Mouse (Mus musculus): ENCODE measurements around the gene Apc2. TPM values are rescaled to one million over a fixed set of nuclear protein-coding genes. Genes with fewer than 3 reads are reported as not detected.
"Not testable (repeated sequence)": the region's sequence is repeated elsewhere in the genome, so short reads cannot be mapped to it uniquely, and the experiment has no call there.

The Apc2 gene
- 1.4 and 3.2 TPM in 2 replicates for total RNA-seq (2021)
- long read RNA-seq, partial matches to known transcripts: 0 of 4 reads
- long read RNA-seq, other reads (novel, unspliced or antisense): 4 of 4 reads

- peak; percentile 75 for DNase-seq
These were observed at the start of gene Apc2 for GRCm38 (mm10) chr10:80295618-80296425. Apc2 (plus strand) TSS chr10:80295977.

DNA sequence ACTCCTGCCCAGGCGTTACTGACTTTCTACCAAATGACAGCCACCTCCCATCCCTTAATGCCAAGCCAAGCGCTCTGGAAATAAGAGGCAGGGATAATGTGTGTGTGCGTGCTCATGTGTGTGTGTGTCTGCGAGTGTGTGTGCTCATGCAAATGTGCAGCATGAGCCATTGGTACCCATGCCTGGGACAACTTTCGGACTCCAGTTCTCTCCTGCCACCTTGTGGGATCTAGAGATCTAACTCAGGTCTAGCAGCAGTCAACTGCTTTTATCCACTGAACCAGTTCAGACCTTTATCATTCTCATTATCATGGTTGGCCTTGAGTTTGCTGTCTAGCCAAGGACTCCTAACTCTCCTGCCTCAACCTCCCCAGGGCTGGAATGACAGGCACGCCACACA, 47.9 kb upstream of the Apc2 start:
- DNase-seq: no peak

GRCm38 (mm10) chr10:80248437-80248836, 47.3 kb upstream of the Apc2 start:
- not testable (repeated sequence) for DNase-seq

DNA sequence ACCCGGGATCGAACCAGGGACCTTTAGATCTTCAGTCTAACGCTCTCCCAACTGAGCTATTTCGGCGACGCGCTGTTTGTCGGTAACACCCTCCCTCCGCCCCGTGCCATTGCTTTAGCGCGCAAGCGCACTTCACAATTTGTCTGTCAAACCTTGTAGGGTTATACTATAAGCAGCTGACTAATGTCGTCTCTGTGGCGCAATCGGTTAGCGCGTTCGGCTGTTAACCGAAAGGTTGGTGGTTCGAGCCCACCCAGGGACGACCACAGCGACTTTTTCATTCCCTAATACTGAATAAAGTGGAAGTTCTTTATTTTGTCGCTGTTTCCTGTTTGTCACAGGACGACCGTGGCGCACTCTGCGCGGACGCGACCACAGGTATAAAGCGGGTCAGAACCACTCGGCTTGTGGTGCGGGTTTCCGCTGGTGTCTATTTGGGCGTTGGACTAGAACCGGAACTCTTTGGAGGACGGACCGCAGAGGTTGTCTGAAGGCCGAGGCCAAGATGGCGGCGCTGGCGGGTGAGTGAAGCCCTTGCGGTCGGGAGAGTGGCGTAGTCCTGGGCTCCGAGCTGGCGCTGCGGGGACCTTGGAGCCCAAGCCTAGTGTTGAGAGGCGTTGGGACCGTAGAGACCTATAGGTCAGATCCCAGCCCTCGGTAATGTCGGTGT, 46.7 kb upstream of the Apc2 start, which contains the start of gene Ndufs7:
Gene Ndufs7, plus strand, starts transcription at position 151 of the 670 bp plus-strand sequence.
- DNase-seq: peak; percentile 86

DNA sequence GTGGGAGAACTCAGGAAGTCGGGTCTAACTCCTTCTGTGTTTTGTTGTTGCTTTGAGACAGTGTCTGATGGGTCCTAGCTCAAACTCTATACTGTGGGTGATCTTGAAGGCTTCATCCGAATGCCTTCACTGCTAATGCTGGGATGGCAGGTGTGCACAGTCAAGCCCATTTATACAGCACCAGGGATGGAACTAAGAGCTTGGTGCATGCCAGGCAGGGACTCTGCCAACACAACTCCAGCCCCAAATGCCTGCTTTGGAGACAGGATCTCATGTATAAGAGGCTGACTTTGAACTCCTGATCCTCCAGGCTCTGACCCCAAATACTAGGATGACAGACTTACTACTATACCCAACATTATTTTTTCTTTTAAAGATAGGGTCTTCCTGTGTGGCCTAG, 45.7 kb upstream of the Apc2 start:
- no peak for DNase-seq

GRCm38 (mm10) chr10:80250573-80250972, 45.2 kb upstream of the Apc2 start:
- DNase-seq: no peak

DNA sequence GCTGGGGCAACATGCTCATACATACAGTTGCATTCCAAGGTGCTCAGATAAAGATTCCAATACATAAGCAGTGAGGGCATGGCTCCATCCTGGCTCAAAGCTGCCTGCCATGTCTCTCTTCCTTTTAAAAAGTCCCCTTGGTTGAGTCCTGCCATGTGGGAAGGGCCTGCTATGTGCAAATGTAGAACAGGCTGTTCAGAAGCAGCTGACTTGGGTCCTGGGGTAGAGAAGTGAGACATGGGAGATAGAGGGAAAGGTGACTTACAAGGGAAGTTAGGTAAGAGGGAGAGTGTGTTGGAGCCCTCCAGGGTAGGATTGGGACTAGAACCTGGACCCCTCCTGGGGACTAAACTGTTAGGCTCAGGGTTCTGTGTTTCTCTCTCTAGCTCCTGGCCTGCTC, 43.8 kb upstream of the Apc2 start:
- DNase-seq: no peak

- no peak for DNase-seq
These were observed 43.1 kb upstream of the Apc2 start for GRCm38 (mm10) chr10:80252493-80253274.

DNA sequence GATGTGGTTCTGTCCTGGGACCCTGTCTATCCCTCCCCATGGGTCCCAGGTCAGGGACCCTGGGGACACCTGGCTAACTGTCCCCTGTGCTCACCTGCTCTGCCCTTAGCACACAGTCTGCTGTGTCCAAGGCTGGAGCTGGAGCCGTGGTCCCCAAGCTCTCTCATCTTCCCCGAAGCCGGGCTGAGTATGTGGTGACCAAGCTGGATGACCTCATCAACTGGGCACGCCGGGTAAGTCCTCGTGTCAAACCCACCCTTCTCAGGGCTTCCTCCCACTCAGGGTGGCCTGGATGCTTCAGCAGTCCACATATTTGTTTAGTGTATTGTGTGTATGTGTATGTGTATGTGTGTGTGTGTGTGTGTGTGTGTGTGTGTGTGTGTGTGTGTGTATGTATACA, 42.2 kb upstream of the Apc2 start:
- no peak for DNase-seq

- DNase-seq: no peak
These were observed 41.2 kb upstream of the Apc2 start for GRCm38 (mm10) chr10:80254331-80255297.

DNA sequence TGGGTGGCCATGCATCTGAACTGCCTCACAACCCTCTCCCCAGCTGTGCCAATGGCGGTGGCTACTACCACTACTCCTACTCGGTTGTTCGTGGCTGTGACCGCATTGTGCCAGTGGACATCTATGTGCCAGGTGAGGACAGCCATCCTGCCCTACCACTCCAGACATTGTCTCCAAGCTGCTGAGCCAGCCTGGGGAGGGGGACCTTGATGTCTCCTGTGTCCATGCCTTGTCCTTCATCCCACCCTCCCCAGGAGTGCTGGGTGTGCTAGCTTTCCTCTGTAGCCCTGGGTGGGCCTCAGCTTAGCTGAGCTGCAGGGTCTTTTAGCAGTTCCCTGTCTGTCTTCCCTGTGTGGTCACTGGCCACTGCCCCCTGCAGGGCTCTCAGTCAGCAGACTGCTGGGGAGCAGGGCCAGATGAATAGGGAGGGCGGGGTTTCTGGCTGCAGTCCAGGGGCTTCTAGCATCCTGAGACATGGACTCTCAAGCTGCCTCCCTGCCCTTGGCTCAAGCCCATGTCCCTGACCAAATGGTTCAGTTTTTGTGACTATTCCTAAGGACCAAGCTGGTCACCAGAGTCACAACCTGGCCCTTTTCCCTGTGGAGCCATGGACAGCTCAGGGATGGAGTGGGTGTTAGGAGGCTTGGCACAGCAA, 39.8 kb upstream of the Apc2 start:
- DNase-seq: peak; percentile 82

GRCm38 (mm10) chr10:80257936-80258335, 37.8 kb upstream of the Apc2 start:
- DNase-seq: no peak

DNA sequence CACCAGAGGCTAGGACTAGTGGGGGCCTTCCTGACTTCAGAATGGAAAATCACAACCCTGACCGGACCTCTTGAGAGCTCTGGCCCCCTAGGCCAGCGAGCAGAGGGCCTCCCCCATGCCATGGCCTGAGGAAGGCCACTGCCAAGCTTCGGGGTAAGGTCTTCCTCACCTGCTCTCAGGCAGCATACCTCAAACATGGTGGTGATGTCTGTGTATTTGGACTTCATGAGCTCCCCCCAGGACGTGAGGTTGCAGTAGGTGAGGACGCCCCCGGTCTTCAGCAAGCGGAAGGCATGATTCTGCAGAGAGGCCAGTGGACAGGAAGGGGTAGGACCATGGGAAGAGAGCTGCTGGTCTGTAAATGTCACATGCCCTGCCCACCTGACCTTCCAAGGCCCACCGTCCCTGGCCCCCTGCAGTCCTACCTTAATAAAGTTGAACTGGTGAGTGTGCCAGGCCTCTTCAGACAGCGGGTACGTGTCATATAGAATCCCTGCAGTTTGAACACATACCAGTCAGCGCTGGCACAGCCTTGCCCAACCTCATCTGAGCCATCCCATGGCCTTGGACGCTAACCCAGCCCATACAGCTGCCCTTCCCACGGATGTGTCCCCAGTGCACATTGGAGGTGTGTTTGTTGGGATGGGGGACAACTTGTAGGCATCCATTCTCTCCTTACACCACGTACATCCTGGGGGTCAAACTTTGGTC, 36.9 kb upstream of the Apc2 start:
- DNase-seq: peak; percentile 59

GRCm38 (mm10) chr10:80259463-80259805, 36.3 kb upstream of the Apc2 start:
- no peak for DNase-seq

GRCm38 (mm10) chr10:80259861-80260641, 35.7 kb upstream of the Apc2 start:
- DNase-seq: peak; percentile 83

- peak; percentile 99 for DNase-seq
These were observed 34.9 kb upstream of the Apc2 start, which contains the start of the genes Gamt and Dazap1 for GRCm38 (mm10) chr10:80260642-80261584. Gamt (minus strand) TSS chr10:80261012. Dazap1 (plus strand) TSS chr10:80261486.

DNA sequence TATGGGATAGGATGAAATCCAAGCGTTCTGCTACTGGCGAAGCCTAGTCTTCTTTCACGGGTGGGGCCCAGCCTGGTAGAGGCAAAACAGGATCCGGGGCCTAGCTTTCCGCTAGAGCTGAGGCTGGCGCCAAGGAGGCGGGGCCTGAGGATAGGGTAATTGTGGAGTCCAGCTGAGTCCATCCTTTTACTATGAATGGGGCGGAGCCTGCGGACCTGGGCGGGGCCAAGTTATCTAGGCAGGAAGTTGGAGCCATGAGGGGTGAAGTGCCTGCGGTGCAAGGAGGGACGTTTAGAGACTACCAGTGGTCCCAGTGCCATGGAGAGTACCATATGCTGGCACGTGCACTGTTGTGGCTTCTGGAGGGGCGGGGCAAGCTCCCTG, 34.2 kb upstream of the Apc2 start:
- peak; percentile 97 for DNase-seq

DNA sequence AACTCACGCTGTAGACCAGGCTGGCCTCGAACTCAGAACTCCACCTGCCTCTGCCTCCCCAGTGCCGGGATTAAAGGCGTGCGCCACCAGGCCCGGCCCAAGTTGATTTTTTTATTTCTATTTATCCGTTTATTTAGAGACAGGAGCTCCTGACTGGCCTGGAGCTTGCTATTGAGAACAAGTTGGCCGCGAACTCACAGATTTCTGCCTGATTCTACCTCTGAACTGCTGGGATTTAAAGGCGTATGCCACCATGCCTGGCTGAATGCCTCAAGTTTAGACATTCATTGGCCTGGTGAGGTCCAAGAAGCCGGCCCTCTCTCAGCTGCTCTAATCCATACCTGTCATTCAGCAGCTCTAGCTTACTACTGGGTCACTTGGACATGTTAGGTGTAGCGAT, 33.6 kb upstream of the Apc2 start:
- DNase-seq: no peak

Data from adrenal gland, postnatal 25 days (tissue).